Mouse (Mus musculus) midbrain, embryonic 12.5 days (tissue): ENCODE measurements around the gene Ppp1r1b. TPM values are rescaled to one million over a fixed set of nuclear protein-coding genes. Genes with fewer than 3 reads are reported as not detected.
A peak's percentile ranks its signal among the peaks of the same experiment; 100 is the strongest.

ENCODE experiments used
- ATAC-seq: fragments of 200-750 bp; cut with Nextera tagmentation; 2 replicates; pipeline ENCODE4 v1.8.0; 2017; ENCODE audit warnings: low read depth, moderate TSS enrichment, moderate library complexity; ENCODE audit not compliant: low FRiP score
- H3K27ac ChIP-seq: fragments of 300-500 bp; sonication (generic); replicated peaks from 2 replicates; pipeline ENCODE4 v1.5.1; 2016; ENCODE audit warnings: mild to moderate bottlenecking
- H3K27me3 ChIP-seq: fragments of 300-500 bp; sonication (generic); 2 replicates; pipeline ENCODE4 v1.6.1; 2016; ENCODE audit warnings: mild to moderate bottlenecking
- H3K36me3 ChIP-seq: fragments of 300-500 bp; sonication (generic); 2 replicates; pipeline ENCODE4 v1.6.1; 2016
- H3K4me1 ChIP-seq: fragments of 300-500 bp; sonication (generic); 2 replicates; pipeline ENCODE4 v1.6.1; 2016
- H3K4me2 ChIP-seq: fragments of 300-500 bp; sonication (generic); replicated peaks from 2 replicates; pipeline ENCODE4 v1.6.1; 2016; ENCODE audit warnings: mild to moderate bottlenecking, moderate library complexity
- H3K4me3 ChIP-seq: fragments of 300-500 bp; sonication (generic); 2 replicates; pipeline ENCODE4 v1.5.1; 2016; ENCODE audit warnings: mild to moderate bottlenecking
- H3K9ac ChIP-seq: fragments of 300-500 bp; sonication (generic); replicated peaks from 2 replicates; pipeline ENCODE4 v1.6.1; 2016; ENCODE audit warnings: mild to moderate bottlenecking, moderate library complexity
- H3K9me3 ChIP-seq: fragments of 300-500 bp; sonication (generic); 2 replicates; pipeline ENCODE4 v1.6.1; 2016; ENCODE audit warnings: mild to moderate bottlenecking
- WGBS: fragments of 180-500 bp; shearing (Covaris S2); methylation state at CpG from one replicate; pipeline ENCODE4 v1.1.7; 2016; 5-methylcytosine and 5-hydroxymethylcytosine counted together
- polyA plus RNA-seq: library from polyadenylated mRNA; unstranded; fragments of >200 nt; fragmentation: Nextera tagmentation; extraction: Ambion mirVana; gene quantifications from 2 replicates; pipeline ENCODE4 v1.2.1, GENCODE M21; 2016

Ppp1r1b gene
- polyA plus RNA-seq, 1 experiment from 2014 or later: 1.4 TPM

GRCm38 (mm10) chr11:98322159-98322558 is 26.0 kb upstream of the Ppp1r1b start:
- Histone ChIP-seq H3K27me3 (peaks cover 98% of the 10 kb centered on the region), H3K4me2 (no peak overlapping the region), H3K36me3 (no peaks in the 10 kb centered on the region), H3K9me3 (no peaks in the 10 kb centered on the region), H3K4me3 (no peak overlapping the region), H3K9ac (no peak overlapping the region), H3K27ac (no peak overlapping the region), H3K4me1 (peaks cover 10% of the 10 kb centered on the region)
- WGBS: 9% methylated on average over 1 of the region's 1 CpGs
- no peak for ATAC-seq

- no peak for ATAC-seq
- Histone ChIP-seq H3K4me3 (no peak overlapping the region), H3K36me3 (no peaks in the 10 kb centered on the region), H3K4me2 (no peak overlapping the region), H3K27me3 (peaks cover 98% of the 10 kb centered on the region), H3K4me1 (peaks cover 21% of the 10 kb centered on the region), H3K9ac (no peak overlapping the region), H3K27ac (no peak overlapping the region), H3K9me3 (no peaks in the 10 kb centered on the region)
- WGBS: 3% methylated on average over 9 of the region's 10 CpGs
Measured at GRCm38 (mm10) chr11:98323136-98323866, 24.9 kb upstream of the Ppp1r1b start.

- no peak overlapping the region for H3K27ac ChIP-seq
- no peak overlapping the region for H3K4me2 ChIP-seq
- H3K9ac ChIP-seq: no peak overlapping the region
- no peaks in the 10 kb centered on the region for H3K36me3 ChIP-seq
- ATAC-seq: no peak
- no peaks in the 10 kb centered on the region for H3K9me3 ChIP-seq
- under 1% methylated on average over 9 of the region's 9 CpGs for WGBS
- H3K4me1 ChIP-seq: peaks cover 27% of the 10 kb centered on the region
- H3K27me3 ChIP-seq: peaks cover 98% of the 10 kb centered on the region
- H3K4me3 ChIP-seq: no peak overlapping the region
Measured at GRCm38 (mm10) chr11:98323933-98324332, 24.3 kb upstream of the Ppp1r1b start.

- Histone ChIP-seq H3K4me2 (no peak overlapping the region), H3K9me3 (no peaks in the 10 kb centered on the region), H3K4me3 (no peak overlapping the region), H3K27me3 (peaks cover 98% of the 10 kb centered on the region), H3K9ac (no peak overlapping the region), H3K36me3 (no peaks in the 10 kb centered on the region), H3K27ac (no peak overlapping the region), H3K4me1 (peaks cover 29% of the 10 kb centered on the region)
- WGBS: 5% methylated on average over 14 of the region's 14 CpGs
- no peak for ATAC-seq
Measured at GRCm38 (mm10) chr11:98325191-98325820, 22.9 kb upstream of the Ppp1r1b start.

GRCm38 (mm10) chr11:98325821-98326218 is 22.4 kb upstream of the Ppp1r1b start:
- Histone ChIP-seq H3K9me3 (no peaks in the 10 kb centered on the region), H3K9ac (no peak overlapping the region), H3K4me3 (no peak overlapping the region), H3K4me1 (peaks cover 28% of the 10 kb centered on the region), H3K27me3 (peaks cover 98% of the 10 kb centered on the region), H3K4me2 (no peak overlapping the region), H3K27ac (no peak overlapping the region), H3K36me3 (no peaks in the 10 kb centered on the region)
- ATAC-seq: no peak
- 3% methylated on average over 21 of the region's 22 CpGs for WGBS

- Histone ChIP-seq H3K4me1 (peaks cover 26% of the 10 kb centered on the region), H3K9ac (no peak overlapping the region), H3K4me3 (peak overlapping the region; percentile 39), H3K36me3 (no peaks in the 10 kb centered on the region), H3K4me2 (peak overlapping the region; percentile 47), H3K9me3 (no peaks in the 10 kb centered on the region), H3K27me3 (peaks cover 98% of the 10 kb centered on the region), H3K27ac (no peak overlapping the region)
- ATAC-seq: no peak
- WGBS: under 1% methylated on average over 19 of the region's 19 CpGs
Measured at GRCm38 (mm10) chr11:98326741-98327135, 21.5 kb upstream of the Ppp1r1b start.

- WGBS: under 1% methylated on average over 84 of the region's 97 CpGs
- Histone ChIP-seq H3K4me2 (peak overlapping the region; percentile 47), H3K4me3 (peak overlapping the region; percentile 39), H3K9me3 (no peaks in the 10 kb centered on the region), H3K27ac (no peak overlapping the region), H3K27me3 (peaks cover 98% of the 10 kb centered on the region), H3K4me1 (peaks cover 26% of the 10 kb centered on the region), H3K9ac (no peak overlapping the region; the same call in 1 of the 2 replicates), H3K36me3 (no peaks in the 10 kb centered on the region)
- ATAC-seq: no peak
Measured at GRCm38 (mm10) chr11:98327136-98328030, 20.8 kb upstream of the Ppp1r1b start.

- peak overlapping the region; percentile 39 for H3K4me3 ChIP-seq
- H3K27ac ChIP-seq: no peak overlapping the region
- H3K4me2 ChIP-seq: peak overlapping the region; percentile 47
- peaks cover 26% of the 10 kb centered on the region for H3K4me1 ChIP-seq
- peaks cover 97% of the 10 kb centered on the region for H3K27me3 ChIP-seq
- no peak for ATAC-seq
- no peak overlapping the region for H3K9ac ChIP-seq
- H3K9me3 ChIP-seq: no peaks in the 10 kb centered on the region
- no peaks in the 10 kb centered on the region for H3K36me3 ChIP-seq
- WGBS: under 1% methylated on average over 35 of the region's 35 CpGs
Measured at GRCm38 (mm10) chr11:98328031-98328370, 20.2 kb upstream of the Ppp1r1b start.

- peaks cover 97% of the 10 kb centered on the region for H3K27me3 ChIP-seq
- H3K4me1 ChIP-seq: peaks cover 26% of the 10 kb centered on the region
- H3K9ac ChIP-seq: 0 out of 2 replicates have a peak overlapping the region, but pooled peaks have one; percentile 28
- no peaks in the 10 kb centered on the region for H3K9me3 ChIP-seq
- no peak for ATAC-seq
- H3K4me2 ChIP-seq: peak overlapping the region; percentile 47
- H3K36me3 ChIP-seq: no peaks in the 10 kb centered on the region
- WGBS: under 1% methylated on average over 51 of the region's 56 CpGs
- no peak overlapping the region for H3K27ac ChIP-seq
- H3K4me3 ChIP-seq: peak overlapping the region; percentile 39
Measured at GRCm38 (mm10) chr11:98328371-98329069, 19.7 kb upstream of the Ppp1r1b start.

GRCm38 (mm10) chr11:98329081-98329959 is 18.9 kb upstream of the Ppp1r1b start, which contains the start of gene Neurod2:
Neurod2 (minus strand) TSS chr11:98329648.
- Histone ChIP-seq H3K27ac (no peak within 1 kb of the TSS), H3K9ac (0 out of 2 replicates have a peak within 1 kb of the TSS, but pooled peaks have one; percentile 28), H3K4me3 (peak within 1 kb of the TSS; percentile 39), H3K36me3 (no peaks in the 10 kb centered on the region), H3K27me3 (peaks cover 97% of the 10 kb centered on the region), H3K4me2 (peak within 1 kb of the TSS; percentile 47), H3K4me1 (peaks cover 32% of the 10 kb centered on the region), H3K9me3 (no peaks in the 10 kb centered on the region)
- no peak for ATAC-seq
- 2% methylated on average over 35 of the region's 38 CpGs for WGBS
